Mouse (Mus musculus): Measurements from ENCODE around the gene Suox. TPM values are rescaled to one million over a fixed set of nuclear protein-coding genes. Genes with fewer than 3 reads are reported as not detected.
"Not testable (repeated sequence)": the region's sequence is repeated elsewhere in the genome, so short reads cannot be mapped to it uniquely, and the experiment has no call there.

Suox gene
- 10 to 100 TPM; 12.2 to 12.6 TPM for total RNA-seq (2021)
- long read RNA-seq, experiment 1, transcript Suox-201 (4 exons, 2,497 nt) = major isoform, 10 of 13 reads
- long read RNA-seq, experiment 1, partial matches to known transcripts = 2 of 13 reads
- long read RNA-seq, experiment 1, other reads (novel, unspliced or antisense) = 1 of 13 reads
- long read RNA-seq, experiment 2, transcript Suox-201 (4 exons, 2,497 nt) = major isoform, 7 of 11 reads
- long read RNA-seq, experiment 2, partial matches to known transcripts = 4 of 11 reads
- long read RNA-seq, experiment 2, other reads (novel, unspliced or antisense) = 0 of 11 reads

GRCm38 (mm10) chr10:128673763-128674468 lies at the start of gene Suox:
Gene Suox, minus strand, starts transcription at chr10:128674073.
- peak; percentile 76 to 78 for DNase-seq (ENCODE audit: low spot score in 2 of 2)

- DNase-seq (ENCODE audit: low spot score in 2 of 2) = no peak
Observed at GRCm38 (mm10) chr10:128715559-128716537, 42.0 kb upstream of the Suox start.

DNA sequence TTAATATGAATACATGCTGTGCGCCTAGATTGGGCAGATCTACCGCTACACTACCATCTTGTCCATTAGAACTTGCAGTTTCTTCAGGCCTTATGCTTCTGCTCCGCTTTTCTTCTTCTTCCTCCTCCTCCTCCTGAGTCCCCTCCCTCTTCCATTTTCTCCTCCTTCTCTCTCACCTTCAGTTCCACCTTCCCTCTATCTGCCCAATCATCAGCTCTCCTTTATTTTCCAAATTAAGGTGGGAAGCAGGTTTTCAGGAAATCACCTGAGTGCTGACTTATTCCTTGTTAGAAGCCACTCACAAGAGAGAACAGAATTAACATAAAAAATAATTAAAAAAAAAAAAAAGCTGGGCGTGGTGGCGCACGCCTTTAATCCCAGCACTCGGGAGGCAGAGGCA lies 37.4 kb upstream of the Suox start:
- DNase-seq (ENCODE audit: low spot score in 2 of 2) = not testable (repeated sequence)

DNA sequence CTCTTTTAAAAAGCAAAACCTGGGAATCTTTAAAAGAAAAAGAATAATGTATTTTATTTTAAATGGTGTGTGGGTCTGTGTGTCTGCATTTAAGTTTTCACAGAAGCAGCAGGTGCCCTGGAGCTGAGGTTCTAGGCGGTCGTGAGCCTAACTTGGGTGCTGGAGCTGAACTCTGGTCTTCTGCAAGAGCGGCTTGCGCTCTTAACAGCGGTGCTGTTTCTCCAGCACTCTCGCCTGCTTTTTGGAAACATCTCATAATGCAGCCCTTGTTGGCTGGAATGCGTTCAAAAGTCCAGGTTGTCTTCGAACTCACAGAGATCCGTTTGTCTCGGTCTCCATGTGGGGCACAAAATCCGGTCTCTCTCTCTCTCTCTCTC lies 31.4 kb upstream of the Suox start:
- DNase-seq (ENCODE audit: low spot score in 2 of 2) = peak; percentile 14 to 26

DNA sequence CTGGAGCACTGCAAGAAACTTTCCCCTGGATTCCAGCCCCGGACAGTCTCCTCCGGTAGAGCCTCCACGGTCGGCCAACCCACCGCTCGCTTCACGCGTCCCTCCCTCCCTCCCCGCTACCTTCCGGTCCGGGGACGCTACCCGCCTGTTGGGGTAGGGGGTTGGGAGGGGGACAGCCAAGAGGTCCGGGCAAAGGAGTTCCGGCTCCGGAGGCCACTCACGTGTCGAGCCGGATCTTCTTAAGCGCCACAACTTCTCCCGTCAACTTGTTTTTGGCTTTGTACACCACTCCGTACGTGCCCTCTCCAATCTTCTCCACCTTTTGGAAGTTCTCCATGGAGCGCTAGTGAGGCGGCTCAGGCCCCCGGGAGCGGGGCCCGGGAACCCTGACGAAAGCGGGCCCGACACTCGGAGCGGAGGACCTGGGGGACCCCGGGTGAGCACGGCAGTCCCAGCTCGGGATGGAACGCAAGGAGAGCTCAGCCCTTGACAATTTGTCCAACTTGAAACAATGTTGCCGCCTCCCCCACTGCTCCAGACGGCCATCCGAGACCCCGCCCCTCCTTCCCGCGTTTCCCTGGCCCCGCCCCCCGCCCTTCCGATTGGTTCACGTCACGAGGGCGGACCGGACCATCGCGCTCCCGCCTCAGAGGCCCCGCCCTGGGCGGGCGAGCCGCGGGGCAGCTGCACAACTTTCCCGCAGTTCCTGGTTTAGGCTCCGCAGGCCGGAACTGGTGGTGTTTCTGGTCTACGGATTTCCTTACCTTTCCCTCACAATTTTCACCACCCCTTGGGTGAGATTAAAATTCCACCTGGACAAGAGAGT lies 30.8 kb upstream of the Suox start, which contains the start of gene Cdk2:
TSS of gene Cdk2 (minus strand) at position 541 of the 826 bp plus-strand sequence.
- peak; percentile 74 to 87 for DNase-seq (ENCODE audit: low spot score in 2 of 2)

GRCm38 (mm10) chr10:128703895-128704294 lies 30.0 kb upstream of the Suox start, which contains the start of gene Pmel:
Gene Pmel, plus strand, starts transcription at chr10:128704195.
- DNase-seq (ENCODE audit: low spot score in 2 of 2) = no peak

DNA sequence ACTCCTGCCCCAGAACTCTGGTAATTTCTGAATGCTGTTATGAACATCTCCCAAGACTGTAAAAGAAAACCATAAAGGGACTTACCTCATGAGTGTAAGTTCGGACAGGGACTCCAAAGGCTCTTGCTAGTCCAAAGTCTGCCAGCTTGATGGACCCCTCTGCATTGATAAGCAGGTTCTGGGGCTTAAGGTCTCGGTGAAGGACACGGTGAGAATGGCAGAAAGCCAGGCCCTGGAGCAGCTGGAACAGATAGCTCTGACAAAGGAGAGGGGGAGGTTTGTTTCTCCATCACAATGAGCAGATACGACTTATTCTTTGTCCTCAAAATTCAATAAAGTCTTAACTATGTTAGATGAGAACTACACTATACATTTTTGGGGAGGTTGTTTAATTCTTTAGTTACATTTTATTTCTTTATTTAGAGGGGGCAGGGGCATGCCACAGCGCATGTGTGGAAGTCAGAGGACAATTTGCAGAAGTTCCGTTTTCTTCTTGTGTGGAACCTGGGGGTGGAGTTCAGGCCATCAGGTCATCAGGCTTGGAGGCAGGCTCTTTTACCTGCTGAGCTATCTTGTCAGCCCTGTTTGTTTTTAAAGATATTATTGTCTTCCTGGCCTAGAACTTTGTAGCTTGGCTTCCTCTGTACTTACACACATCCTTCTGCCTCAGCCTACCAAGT lies 28.6 kb upstream of the Suox start:
- no peak for DNase-seq (ENCODE audit: low spot score in 2 of 2)

- DNase-seq (ENCODE audit: low spot score in 2 of 2) = no peak
Observed at GRCm38 (mm10) chr10:128700712-128701111, 26.8 kb upstream of the Suox start.

GRCm38 (mm10) chr10:128699611-128700010 lies 25.7 kb upstream of the Suox start:
- no peak for DNase-seq (ENCODE audit: low spot score in 2 of 2)

DNA sequence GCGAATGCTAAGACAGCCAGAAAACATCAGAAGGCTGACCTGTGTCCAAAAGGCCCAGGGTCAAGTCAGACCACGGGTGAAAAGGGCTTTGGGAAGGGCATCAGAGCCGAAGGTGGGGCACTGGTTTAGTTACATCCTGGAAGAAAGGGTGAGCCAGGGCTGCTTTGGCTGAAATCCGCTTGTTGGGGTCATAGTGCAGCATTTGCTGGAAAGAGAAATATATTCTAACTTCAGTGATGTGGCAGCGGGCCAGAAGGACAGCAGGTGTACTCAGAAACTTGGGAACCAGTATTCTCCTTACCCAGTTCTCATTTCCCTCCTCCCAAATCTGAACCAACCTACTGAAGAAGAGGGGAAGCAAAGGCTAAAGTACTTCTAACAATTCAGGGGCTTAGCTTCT lies 25.1 kb upstream of the Suox start:
- DNase-seq (ENCODE audit: low spot score in 2 of 2) = no peak

DNA sequence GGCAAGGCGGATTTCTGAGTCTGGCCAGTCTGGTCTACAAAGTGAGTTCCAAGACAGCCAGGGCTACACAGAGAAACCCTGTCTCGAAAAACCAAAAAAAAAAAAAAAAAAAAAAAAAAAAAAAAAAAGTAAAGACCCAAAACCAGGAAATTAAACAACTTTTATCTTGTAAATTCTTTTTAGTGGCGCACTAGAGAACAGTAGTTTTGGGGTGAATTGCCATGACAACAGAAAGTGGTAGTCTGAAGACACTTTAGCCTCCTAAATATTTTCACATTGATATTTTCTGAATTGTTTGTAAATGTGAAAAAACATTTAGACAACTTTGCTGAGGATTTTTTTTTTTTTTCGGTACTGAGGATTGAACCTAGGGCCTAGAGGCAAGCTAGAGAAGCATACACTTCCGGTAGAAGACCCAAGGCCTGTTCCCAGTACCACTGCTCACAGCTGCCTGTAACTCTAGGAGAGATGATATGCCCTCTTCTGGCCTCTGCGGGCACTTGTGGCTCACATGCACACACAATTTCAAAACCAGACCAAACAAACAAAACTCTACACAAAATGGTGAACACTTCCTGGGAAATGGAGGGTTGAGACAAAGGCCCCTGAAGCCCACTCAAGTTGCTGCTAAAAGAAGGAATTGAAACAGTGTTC lies 23.3 kb upstream of the Suox start:
- no peak for DNase-seq (ENCODE audit: low spot score in 2 of 2)

- DNase-seq (ENCODE audit: low spot score in 2 of 2) = peak; percentile 100
Observed at GRCm38 (mm10) chr10:128695992-128696807, 22.3 kb upstream of the Suox start, which contains the start of gene Rab5b. Gene Rab5b, minus strand, starts transcription at chr10:128696264.

- DNase-seq (ENCODE audit: low spot score in 2 of 2) = no peak
Observed at GRCm38 (mm10) chr10:128695411-128695991, 21.6 kb upstream of the Suox start.

- peak in 1 of 2 experiments; percentile 55 for DNase-seq (ENCODE audit: low spot score in 2 of 2)
Observed at GRCm38 (mm10) chr10:128674469-128675008, 666 bp upstream of the Suox start.

GRCm38 (mm10) chr10:128671148-128671547 lies 2.7 kb downstream of the Suox start:
- no peak for DNase-seq (ENCODE audit: low spot score in 2 of 2)

GRCm38 (mm10) chr10:128668790-128669672 lies 4.8 kb downstream of the Suox start:
- peak; percentile 55 to 56 for DNase-seq (ENCODE audit: low spot score in 2 of 2)

GRCm38 (mm10) chr10:128665806-128666205 lies 8.1 kb downstream of the Suox start:
- no peak for DNase-seq (ENCODE audit: low spot score in 2 of 2)
